Mouse (Mus musculus): ENCODE measurements around the gene Sgms1.

DNA sequence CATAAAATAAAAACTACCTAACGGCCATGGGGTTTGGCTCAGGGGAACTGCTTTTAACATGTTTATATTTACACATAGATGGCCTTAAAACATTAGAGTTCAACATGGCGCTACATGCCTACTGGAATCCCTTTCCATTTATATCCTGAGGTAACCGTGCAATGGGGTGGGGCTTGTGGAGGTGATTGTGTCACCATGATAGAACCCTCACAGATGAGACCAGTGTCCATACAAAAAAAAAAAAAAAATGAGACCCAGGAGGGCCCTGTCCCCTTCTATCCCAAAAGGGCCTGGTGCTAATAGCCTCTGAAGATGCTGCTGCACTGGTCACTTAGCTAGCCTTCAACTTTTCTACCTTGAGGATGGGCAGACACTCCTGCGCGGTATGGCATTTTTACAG lies 207.0 kb downstream of the Sgms1 start:
- TF ChIP-seq CTCF (IDR thresholded peaks at IDR 0.05; ENCODE audit: control insufficient read depth, insufficient read depth, insufficient replicate concordance, low read depth, low read length) = no peak
- TF ChIP-seq POLR2A (IDR thresholded peaks at IDR 0.05; ENCODE audit: control insufficient read depth, low read depth, low read length) = no peak

Measured in testis, adult 2 months (tissue).